Mouse (Mus musculus): Measurements from ENCODE around the gene Cyp2c66. TPM values are rescaled to one million over a fixed set of nuclear protein-coding genes. Genes with fewer than 3 reads are reported as not detected.
"Not testable (repeated sequence)": the region's sequence is repeated elsewhere in the genome, so short reads cannot be mapped to it uniquely, and the experiment has no call there.

The Cyp2c66 gene
- total RNA-seq (2021), result not detected
- long read RNA-seq, experiment 1, result 0 reads
- long read RNA-seq, experiment 2, result 0 reads

DNA sequence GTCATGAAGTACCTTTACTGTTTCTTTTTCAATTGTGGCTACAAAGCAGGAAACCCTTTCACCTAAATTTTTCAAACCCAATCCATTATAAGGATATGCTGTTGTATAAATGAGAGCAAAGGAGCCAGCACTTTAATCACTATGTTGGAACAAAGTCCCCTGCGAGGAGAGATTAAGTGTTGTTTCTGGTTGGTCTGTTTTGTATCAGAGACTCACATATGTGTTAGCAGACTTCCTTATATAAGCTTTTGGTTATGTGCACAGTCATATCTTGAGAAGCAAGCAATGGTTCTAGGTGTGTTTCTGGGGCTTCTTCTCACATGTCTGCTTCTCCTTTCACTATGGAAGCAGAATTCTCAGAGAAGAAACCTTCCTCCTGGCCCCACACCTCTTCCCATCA, at the start of gene Cyp2c66:
Cyp2c66 (plus strand) TSS at position 255 of the 400 bp plus-strand sequence.
- intact Hi-C loops (cut with DNase I), result no loop called here
- no peak for DNase-seq (ENCODE audit: extremely low spot score in 1 of 2, low spot score in 2 of 2)
- Histone ChIP-seq H3K27ac (no peak within 1 kb of the TSS), H3K4me3 (no peak within 1 kb of the TSS)
- no peak for TF ChIP-seq CTCF (IDR thresholded peaks at IDR 0.05)

DNA sequence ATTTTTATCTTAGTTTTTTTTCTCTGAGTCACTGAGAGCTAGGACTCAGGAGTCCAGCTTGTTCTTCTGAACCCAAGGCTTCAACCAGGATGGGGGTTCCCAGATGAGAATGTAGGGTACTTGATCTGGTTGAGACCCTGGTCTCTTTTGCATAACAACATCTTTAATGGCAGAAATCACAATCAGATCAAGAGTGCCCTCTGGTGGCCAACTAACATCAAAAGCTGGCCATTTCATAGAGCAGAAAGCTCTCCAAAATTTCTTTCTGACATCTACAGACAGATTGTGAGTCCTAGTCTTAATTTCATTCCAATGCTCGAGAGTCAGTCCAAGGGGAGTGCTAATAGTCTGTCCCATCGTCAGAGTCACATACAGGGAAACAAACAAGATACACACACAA, 14.9 kb upstream of the Cyp2c66 start:
- intact Hi-C loops (cut with DNase I); H3K27ac ChIP-seq; H3K4me3 ChIP-seq; DNase-seq (ENCODE audit: extremely low spot score in 1 of 2, low spot score in 2 of 2): not testable (repeated sequence)

DNA sequence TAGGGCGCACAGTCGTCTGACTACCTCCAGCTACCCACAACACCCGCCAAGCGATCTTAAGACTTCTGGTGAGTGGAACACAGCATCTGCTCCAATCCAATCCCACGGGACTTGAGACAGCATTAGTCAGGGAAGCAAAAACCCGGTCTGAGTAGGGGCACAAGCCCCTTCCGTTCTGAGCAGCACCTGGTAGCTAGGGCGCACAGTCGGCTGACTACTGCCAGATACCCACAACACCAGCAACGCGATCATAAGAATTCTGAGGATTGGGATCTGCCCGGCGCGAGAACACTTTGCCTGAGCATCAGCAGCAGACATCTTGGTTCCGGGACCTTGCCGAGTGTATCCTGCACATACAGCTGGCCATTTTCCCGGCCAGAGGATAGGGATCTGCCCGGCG, 43.1 kb downstream of the Cyp2c66 start:
- intact Hi-C loops (cut with DNase I); H3K4me3 ChIP-seq; DNase-seq (ENCODE audit: extremely low spot score in 1 of 2, low spot score in 2 of 2); H3K27ac ChIP-seq: not testable (repeated sequence)

Other genes with a start within 250 kb of the Cyp2c66 start
- gene Hells, start 183.0 kb upstream of the Cyp2c66 start, total RNA-seq (2021), result 1 to 10 TPM; 4.7 to 5.3 TPM
- gene Cyp2c55, start 106.9 kb upstream of the Cyp2c66 start, total RNA-seq (2021), result under 1 TPM; 0.16 to 0.40 TPM
- under 1 TPM in 1 of 2 experiments, not detected in 1; 0.35 TPM for gene Cyp2c65, start 52.9 kb upstream of the Cyp2c66 start, total RNA-seq (2021)
- gene Cyp2c29, start 155.5 kb downstream of the Cyp2c66 start, total RNA-seq (2021), result not detected

All from left cerebral cortex, adult 2 months (tissue).